Mouse (Mus musculus) spleen, adult 18-20 months (tissue): ENCODE measurements at regions not wholly inside any gene's neighbourhood (a gene's known extent, or its start where the extent isn't known, plus 50 kb on each side); places are given as distances from the start of the nearest gene placed in this dataset.

ENCODE experiments used
- DNase-seq, 2 experiments: peaks; one replicate each; pipeline ENCODE4 v3.0.0; 2022; ENCODE audit warnings: mixed read lengths in 2 of 2

GRCm38 (mm10) chr16:21274012-21274528 lies 69.5 kb downstream of the Ephb3 start:
- no peak for DNase-seq

GRCm38 (mm10) chr16:21277789-21278342 lies 73.3 kb downstream of the Ephb3 start:
- no peak for DNase-seq

GRCm38 (mm10) chr16:21278387-21278786 lies 73.8 kb downstream of the Ephb3 start:
- no peak for DNase-seq

- no peak for DNase-seq
Observed at GRCm38 (mm10) chr16:21280200-21280627, 75.7 kb downstream of the Ephb3 start.

- DNase-seq = no peak
Observed at GRCm38 (mm10) chr16:21281958-21282730, 77.6 kb downstream of the Ephb3 start.

GRCm38 (mm10) chr16:21286099-21286498 lies 81.5 kb downstream of the Ephb3 start:
- no peak for DNase-seq

GRCm38 (mm10) chr16:21289528-21289927 lies 85.0 kb downstream of the Ephb3 start:
- DNase-seq = peak in 1 of 2 experiments; percentile 7

GRCm38 (mm10) chr16:21293010-21293409 lies 88.5 kb downstream of the Ephb3 start:
- no peak for DNase-seq

- no peak for DNase-seq
Observed at GRCm38 (mm10) chr16:21293569-21293968, 89.0 kb downstream of the Ephb3 start.

GRCm38 (mm10) chr16:21294677-21295411 lies 90.3 kb downstream of the Ephb3 start:
- no peak for DNase-seq

GRCm38 (mm10) chr16:21295956-21296733 lies 91.6 kb downstream of the Ephb3 start:
- DNase-seq = no peak

- DNase-seq = no peak
Observed at GRCm38 (mm10) chr16:21296786-21297185, 92.2 kb downstream of the Ephb3 start.

GRCm38 (mm10) chr16:21298866-21299265 lies 94.3 kb downstream of the Ephb3 start:
- DNase-seq = no peak

GRCm38 (mm10) chr16:21305859-21306258 lies 101.3 kb downstream of the Ephb3 start:
- no peak for DNase-seq

GRCm38 (mm10) chr16:21308513-21308912 lies 104.0 kb downstream of the Ephb3 start:
- no peak for DNase-seq

- peak; percentile 39 to 47 for DNase-seq
Observed at GRCm38 (mm10) chr16:21310636-21311615, 106.4 kb downstream of the Ephb3 start.

GRCm38 (mm10) chr16:21311781-21312180 lies 107.2 kb downstream of the Ephb3 start:
- DNase-seq = no peak

GRCm38 (mm10) chr16:21315751-21316151 lies 107.2 kb upstream of the Vps8 start:
- no peak for DNase-seq

- DNase-seq = no peak
Observed at GRCm38 (mm10) chr16:21318009-21318639, 104.8 kb upstream of the Vps8 start.

- no peak for DNase-seq
Observed at GRCm38 (mm10) chr16:21318640-21319365, 104.1 kb upstream of the Vps8 start.
